Mouse (Mus musculus): ENCODE measurements around the gene Avpi1.
A peak's percentile ranks its signal among the peaks of the same experiment; 100 is the strongest.
"Not testable (repeated sequence)": the region's sequence is repeated elsewhere in the genome, so short reads cannot be mapped to it uniquely, and the experiment has no call there.

Avpi1 gene

DNA sequence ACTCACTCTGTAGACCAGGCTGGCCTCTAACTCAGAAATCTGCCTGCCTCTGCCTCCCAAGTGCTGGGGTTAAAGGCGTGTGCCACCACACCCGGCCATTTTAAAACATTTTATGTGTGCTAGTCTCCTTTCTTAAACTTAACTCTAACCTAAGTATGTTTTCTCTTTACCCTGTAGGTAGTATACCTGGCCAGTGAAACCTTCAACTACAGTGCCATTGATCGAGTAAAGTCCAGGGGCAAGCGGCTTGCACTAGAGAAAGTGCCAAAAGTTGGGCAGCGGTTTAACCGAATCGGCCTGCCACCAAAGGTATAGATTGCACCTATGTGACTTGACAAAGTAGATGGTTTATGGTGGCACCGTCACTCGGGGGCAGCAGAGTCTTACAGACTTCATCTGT lies 24.2 kb downstream of the Avpi1 start:
- no peak for DNase-seq (ENCODE audit: low spot score in 2 of 2)

DNA sequence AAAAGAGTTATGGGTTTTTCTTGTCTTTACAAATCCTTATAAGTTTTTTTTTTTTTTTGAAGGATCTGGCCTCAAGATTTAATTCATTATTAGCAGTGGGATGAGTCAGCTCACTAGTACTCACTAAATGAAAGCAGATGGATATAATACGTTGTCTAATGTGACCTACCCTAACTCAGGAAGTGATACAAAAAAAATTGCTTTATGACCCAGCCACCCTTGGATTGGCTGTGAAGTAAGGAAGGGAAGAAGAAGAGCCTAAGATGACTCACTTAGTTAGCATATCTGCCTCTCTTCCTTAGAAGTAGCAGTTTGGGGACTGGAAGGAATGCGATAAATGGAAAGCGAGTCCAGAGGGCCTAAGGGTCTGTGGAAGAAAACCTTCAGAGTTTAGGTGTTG lies 29.5 kb downstream of the Avpi1 start:
- DNase-seq (ENCODE audit: low spot score in 2 of 2), result no peak

DNA sequence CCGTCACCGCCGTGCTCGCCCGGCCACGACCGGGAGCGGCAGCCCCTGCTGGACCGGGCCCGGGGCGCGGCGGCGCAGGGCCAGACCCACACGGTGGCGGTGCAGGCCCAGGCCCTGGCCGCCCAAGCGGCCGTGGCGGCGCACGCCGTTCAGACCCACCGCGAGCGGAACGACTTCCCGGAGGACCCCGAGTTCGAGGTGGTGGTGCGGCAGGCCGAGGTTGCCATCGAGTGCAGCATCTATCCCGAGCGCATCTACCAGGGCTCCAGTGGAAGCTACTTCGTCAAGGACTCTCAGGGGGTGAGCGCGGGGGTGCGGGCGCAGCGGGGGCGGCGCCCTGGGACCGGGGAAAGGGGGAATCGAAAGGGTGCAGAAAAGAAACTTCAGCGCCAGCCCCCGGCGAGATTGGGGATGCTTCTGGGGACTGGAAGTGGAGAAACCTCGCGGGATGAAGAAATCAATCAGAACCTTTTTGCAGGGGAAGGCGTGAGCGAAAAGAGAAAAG lies 38.2 kb downstream of the Avpi1 start:
- no peak for DNase-seq (ENCODE audit: low spot score in 2 of 2)

- DNase-seq (ENCODE audit: low spot score in 2 of 2), result peak; percentile 99
Observed at GRCm38 (mm10) chr19:42089748-42090595, 38.9 kb downstream of the Avpi1 start, which contains the start of gene Pi4k2a. Pi4k2a (plus strand) TSS chr19:42090470.

GRCm38 (mm10) chr19:42089103-42089747 lies 39.6 kb downstream of the Avpi1 start:
- peak; percentile 36 to 54 for DNase-seq (ENCODE audit: low spot score in 2 of 2)

DNA sequence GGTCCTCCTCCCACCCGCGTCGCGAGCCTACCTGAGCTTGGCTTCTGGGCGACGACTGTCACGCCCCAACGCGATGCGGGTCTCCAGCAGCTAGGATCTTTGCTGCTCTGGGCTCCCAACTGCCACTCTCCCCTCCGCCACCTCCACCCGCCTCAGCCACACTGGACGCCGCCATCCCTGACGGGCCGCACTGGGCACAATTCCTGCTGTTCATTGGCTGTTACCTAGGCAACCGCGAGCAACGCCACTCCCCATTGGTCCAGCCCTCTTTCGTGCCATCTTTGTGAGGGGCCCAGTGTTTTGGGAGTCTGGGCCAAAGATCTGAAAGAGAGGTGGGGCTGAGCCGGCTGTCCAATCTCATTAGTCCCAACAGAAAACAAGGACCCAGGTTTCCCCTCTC lies 42.7 kb downstream of the Avpi1 start, which contains the start of gene Morn4:
Gene Morn4, minus strand, starts transcription at position 192 of the 400 bp plus-strand sequence.
- peak; percentile 88 to 90 for DNase-seq (ENCODE audit: low spot score in 2 of 2)

DNA sequence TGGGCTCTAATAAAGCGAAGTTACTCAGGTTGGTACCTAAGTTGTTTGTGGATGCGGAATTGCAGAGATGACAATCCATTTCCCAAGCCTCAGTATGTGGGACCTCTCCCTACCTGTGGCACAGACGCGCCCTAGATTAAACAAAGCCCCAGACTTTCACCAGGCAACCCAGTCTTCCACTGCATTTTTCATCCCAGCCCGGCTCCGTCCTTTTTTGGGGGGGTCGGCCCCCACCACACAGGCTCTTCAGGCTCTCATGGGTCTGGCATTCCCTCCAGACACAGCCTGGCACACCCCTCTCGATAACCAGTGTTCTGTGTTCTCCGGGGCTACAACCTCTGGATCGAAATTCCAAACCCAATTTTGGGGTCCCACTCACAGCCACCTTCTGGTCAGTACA lies 43.2 kb downstream of the Avpi1 start:
- DNase-seq (ENCODE audit: low spot score in 2 of 2), result no peak

GRCm38 (mm10) chr19:42081613-42082012 lies 47.2 kb downstream of the Avpi1 start:
- DNase-seq (ENCODE audit: low spot score in 2 of 2), result not testable (repeated sequence)

GRCm38 (mm10) chr19:42080469-42080868 lies 48.4 kb downstream of the Avpi1 start:
- DNase-seq (ENCODE audit: low spot score in 2 of 2), result no peak

- no peak for DNase-seq (ENCODE audit: low spot score in 2 of 2)
Observed at GRCm38 (mm10) chr19:42079950-42080349, 48.9 kb downstream of the Avpi1 start.

DNA sequence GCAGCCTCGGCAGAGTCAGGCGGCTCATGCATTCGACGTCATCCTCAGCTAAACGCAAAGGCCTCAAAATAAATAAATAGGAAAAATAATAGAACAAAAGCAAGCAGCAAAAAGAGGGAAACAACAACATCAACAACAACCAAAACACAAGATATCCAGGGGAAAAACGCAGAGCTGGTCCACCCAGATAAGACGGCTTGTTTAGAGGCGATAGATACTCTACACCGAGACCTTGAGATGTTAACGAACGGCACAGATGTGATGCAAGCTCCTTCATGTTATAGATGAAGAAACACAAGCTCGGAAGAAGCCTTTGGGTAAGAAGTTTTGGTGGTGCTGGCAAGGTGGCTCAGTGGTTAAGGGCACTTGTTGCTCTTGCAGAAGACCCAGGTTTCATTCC lies 49.9 kb downstream of the Avpi1 start:
- DNase-seq (ENCODE audit: low spot score in 2 of 2), result no peak

DNA sequence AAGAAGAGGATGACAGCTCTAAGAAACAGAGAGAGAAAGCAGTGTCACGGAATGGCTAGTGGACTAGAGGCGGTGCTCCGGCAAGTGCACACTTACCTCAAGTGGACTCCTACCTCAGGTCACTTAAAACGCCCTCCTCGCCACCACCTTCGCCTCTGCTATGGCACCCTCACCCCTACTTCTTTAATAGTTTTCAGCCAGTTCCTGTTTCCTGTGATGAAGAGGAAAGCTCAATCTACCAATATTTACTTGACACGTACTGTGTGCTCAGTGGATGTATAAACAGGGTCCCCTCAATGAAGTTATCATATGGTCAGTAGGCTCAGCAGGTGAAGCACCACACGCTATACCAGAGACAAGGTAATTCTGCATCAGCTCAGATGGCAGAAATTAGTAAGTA lies 50.3 kb downstream of the Avpi1 start:
- DNase-seq (ENCODE audit: low spot score in 2 of 2), result no peak

- DNase-seq (ENCODE audit: low spot score in 2 of 2), result no peak
Observed at GRCm38 (mm10) chr19:42075992-42076391, 52.9 kb downstream of the Avpi1 start.

DNA sequence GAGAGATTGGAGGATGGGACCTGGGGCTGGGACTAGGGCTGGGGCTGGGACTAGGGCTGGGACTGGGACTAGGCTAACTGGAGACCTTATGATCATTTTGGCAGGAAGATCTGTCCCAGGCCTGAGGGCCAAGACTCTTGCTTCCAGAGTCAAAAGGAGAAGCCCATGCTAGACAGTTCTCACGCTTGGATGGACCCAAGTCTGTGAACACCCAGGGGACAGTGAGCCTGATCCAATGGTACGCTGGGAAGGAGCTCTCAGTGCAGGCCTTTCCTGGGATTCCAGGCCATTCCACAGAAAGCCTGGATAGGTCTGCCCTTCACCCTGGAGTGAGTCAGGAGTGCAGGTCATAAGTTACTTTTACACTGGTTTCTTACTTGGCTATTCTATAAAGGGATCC lies 53.8 kb downstream of the Avpi1 start:
- no peak for DNase-seq (ENCODE audit: low spot score in 2 of 2)
